Mouse (Mus musculus): Measurements from ENCODE around the gene Rps6ka5. TPM values are rescaled to one million over a fixed set of nuclear protein-coding genes. Genes with fewer than 3 reads are reported as not detected.

Gene Rps6ka5
- polyA plus RNA-seq, 1 experiment from 2014 or later = 4.9 TPM

- H3K9ac ChIP-seq (replicated peaks) = no peak overlapping the region
- no peak overlapping the region for H3K27ac ChIP-seq (replicated peaks)
- no peaks in the 10 kb centered on the region for H3K27me3 ChIP-seq (replicated peaks)
- no peak overlapping the region for H3K4me2 ChIP-seq
- H3K4me3 ChIP-seq (replicated peaks) = no peak overlapping the region
- no peaks in the 10 kb centered on the region for H3K9me3 ChIP-seq (replicated peaks)
- no peak for ATAC-seq (ENCODE audit: low FRiP score)
- 31% methylated on average over 3 of the region's 3 CpGs for WGBS
- H3K36me3 ChIP-seq = no peaks in the 10 kb centered on the region
- peaks cover 23% of the 10 kb centered on the region for H3K4me1 ChIP-seq
Observed at GRCm38 (mm10) chr12:100720801-100721200, 6.0 kb downstream of the Rps6ka5 start.

GRCm38 (mm10) chr12:100717446-100717845, 9.3 kb downstream of the Rps6ka5 start:
- Histone ChIP-seq H3K4me3 (replicated peaks) (no peak overlapping the region), H3K4me2 (no peak overlapping the region), H3K27me3 (replicated peaks) (no peaks in the 10 kb centered on the region), H3K9ac (replicated peaks) (no peak overlapping the region), H3K36me3 (no peaks in the 10 kb centered on the region), H3K9me3 (replicated peaks) (no peaks in the 10 kb centered on the region), H3K27ac (replicated peaks) (no peak overlapping the region), H3K4me1 (0 out of 2 replicates have a peak, but pooled peaks cover 4% of the 10 kb centered on the region)
- ATAC-seq (ENCODE audit: low FRiP score) = no peak

- Histone ChIP-seq H3K36me3 (no peaks in the 10 kb centered on the region), H3K4me2 (no peak overlapping the region), H3K4me3 (replicated peaks) (no peak overlapping the region), H3K27ac (replicated peaks) (no peak overlapping the region), H3K4me1 (0 out of 2 replicates have a peak, but pooled peaks cover 1% of the 10 kb centered on the region), H3K9me3 (replicated peaks) (no peaks in the 10 kb centered on the region), H3K27me3 (replicated peaks) (no peaks in the 10 kb centered on the region), H3K9ac (replicated peaks) (no peak overlapping the region)
- WGBS = 73% methylated on average over 4 of the region's 4 CpGs
- ATAC-seq (ENCODE audit: low FRiP score) = no peak
Observed at GRCm38 (mm10) chr12:100716969-100717368, 9.8 kb downstream of the Rps6ka5 start.

GRCm38 (mm10) chr12:100711819-100712218, 15.0 kb downstream of the Rps6ka5 start:
- ATAC-seq (ENCODE audit: low FRiP score) = no peak
- H3K4me3 ChIP-seq (replicated peaks) = no peak overlapping the region
- 59% methylated on average over 5 of the region's 5 CpGs for WGBS
- no peaks in the 10 kb centered on the region for H3K9me3 ChIP-seq (replicated peaks)
- H3K4me1 ChIP-seq = no peaks in the 10 kb centered on the region
- no peak overlapping the region for H3K4me2 ChIP-seq
- H3K9ac ChIP-seq (replicated peaks) = no peak overlapping the region
- H3K27me3 ChIP-seq (replicated peaks) = no peaks in the 10 kb centered on the region
- H3K27ac ChIP-seq (replicated peaks) = no peak overlapping the region
- no peaks in the 10 kb centered on the region for H3K36me3 ChIP-seq

DNA sequence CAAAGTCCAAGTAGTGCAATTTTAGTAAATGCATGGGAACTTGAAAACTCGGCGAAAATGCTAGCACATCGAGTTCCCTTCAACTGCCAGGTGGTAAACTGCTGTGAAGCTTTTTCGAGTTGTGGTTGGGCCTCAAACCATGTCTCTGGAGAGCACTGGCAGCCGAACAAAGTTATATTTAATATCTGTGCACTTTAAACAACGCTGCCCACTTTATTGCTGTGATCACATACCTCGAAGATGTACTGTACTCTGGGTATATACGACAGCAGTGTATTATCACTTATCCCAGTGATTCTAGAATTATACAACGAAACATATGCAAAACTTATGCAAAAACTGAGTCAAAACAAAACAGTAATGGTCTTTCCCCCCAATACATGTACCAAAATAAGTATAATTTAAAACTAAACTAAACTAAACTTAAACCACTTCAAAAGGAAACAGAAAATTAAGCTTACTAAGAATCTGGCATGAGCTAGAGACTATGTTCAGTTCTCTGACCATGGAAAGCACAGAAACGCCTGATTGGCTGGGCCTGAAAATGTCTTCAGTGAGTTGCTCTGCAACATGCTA, 15.6 kb downstream of the Rps6ka5 start:
- ATAC-seq (ENCODE audit: low FRiP score) = no peak
- H3K27me3 ChIP-seq (replicated peaks) = no peaks in the 10 kb centered on the region
- H3K9ac ChIP-seq (replicated peaks) = no peak overlapping the region
- WGBS = 80% methylated on average over 10 of the region's 10 CpGs
- no peak overlapping the region for H3K4me3 ChIP-seq (replicated peaks)
- no peaks in the 10 kb centered on the region for H3K9me3 ChIP-seq (replicated peaks)
- no peak overlapping the region for H3K4me2 ChIP-seq
- H3K4me1 ChIP-seq = no peaks in the 10 kb centered on the region
- H3K36me3 ChIP-seq = no peaks in the 10 kb centered on the region
- no peak overlapping the region for H3K27ac ChIP-seq (replicated peaks)

DNA sequence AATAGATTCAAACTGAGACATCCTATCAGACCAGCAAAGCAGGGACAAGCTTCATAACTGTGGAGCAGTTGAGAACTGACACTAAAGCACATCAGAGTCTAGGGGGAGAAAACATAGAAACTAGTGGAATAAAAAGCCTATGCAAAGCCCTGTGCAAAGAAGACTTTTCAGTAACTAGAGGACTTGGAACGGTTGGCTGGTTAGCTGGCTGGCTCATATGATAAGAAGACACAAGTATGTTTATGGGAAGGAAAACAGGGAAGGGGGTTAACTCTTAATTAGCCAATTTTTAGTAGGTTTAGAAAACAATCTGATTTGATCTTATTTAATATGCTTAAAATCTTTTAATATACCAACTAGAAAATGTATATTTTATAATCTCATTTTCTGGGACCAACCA, 16.4 kb downstream of the Rps6ka5 start:
- Histone ChIP-seq H3K4me3 (replicated peaks) (no peak overlapping the region), H3K27me3 (replicated peaks) (no peaks in the 10 kb centered on the region), H3K4me2 (no peak overlapping the region), H3K4me1 (no peaks in the 10 kb centered on the region), H3K9me3 (replicated peaks) (no peaks in the 10 kb centered on the region), H3K36me3 (no peaks in the 10 kb centered on the region), H3K9ac (replicated peaks) (no peak overlapping the region), H3K27ac (replicated peaks) (no peak overlapping the region)
- no peak for ATAC-seq (ENCODE audit: low FRiP score)
- 60% methylated on average over 1 of the region's 1 CpGs for WGBS

DNA sequence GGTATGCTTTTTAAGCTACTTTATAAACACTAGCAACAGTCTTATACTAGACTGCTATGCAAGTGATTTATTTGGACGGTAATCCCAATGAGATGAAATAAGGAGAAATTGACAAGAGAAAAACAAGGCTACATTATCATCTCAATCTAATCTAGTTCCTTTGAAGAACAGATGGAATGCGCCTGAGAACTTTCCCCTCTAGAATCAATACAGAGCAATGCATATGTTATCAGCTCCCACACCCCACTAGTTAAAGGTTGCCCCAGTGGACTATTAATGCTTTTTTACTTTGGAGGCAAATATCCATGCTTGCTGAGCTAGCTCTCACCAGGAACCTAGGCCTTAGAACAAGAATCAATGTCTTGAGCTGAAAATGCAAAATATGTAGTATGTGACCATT, 19.5 kb downstream of the Rps6ka5 start:
- no peaks in the 10 kb centered on the region for H3K36me3 ChIP-seq
- H3K4me3 ChIP-seq (replicated peaks) = no peak overlapping the region
- 94% methylated on average over 2 of the region's 2 CpGs for WGBS
- no peak overlapping the region for H3K4me2 ChIP-seq
- no peaks in the 10 kb centered on the region for H3K27me3 ChIP-seq (replicated peaks)
- no peak for ATAC-seq (ENCODE audit: low FRiP score)
- no peaks in the 10 kb centered on the region for H3K4me1 ChIP-seq
- no peak overlapping the region for H3K9ac ChIP-seq (replicated peaks)
- no peak overlapping the region for H3K27ac ChIP-seq (replicated peaks)
- no peaks in the 10 kb centered on the region for H3K9me3 ChIP-seq (replicated peaks)

GRCm38 (mm10) chr12:100705057-100705722, 21.6 kb downstream of the Rps6ka5 start:
- Histone ChIP-seq H3K4me3 (replicated peaks) (no peak overlapping the region), H3K4me1 (no peaks in the 10 kb centered on the region), H3K36me3 (no peaks in the 10 kb centered on the region), H3K9ac (replicated peaks) (no peak overlapping the region), H3K9me3 (replicated peaks) (no peaks in the 10 kb centered on the region), H3K4me2 (no peak overlapping the region), H3K27ac (replicated peaks) (no peak overlapping the region), H3K27me3 (replicated peaks) (no peaks in the 10 kb centered on the region)
- ATAC-seq (ENCODE audit: low FRiP score) = no peak
- WGBS = 88% methylated on average over 5 of the region's 5 CpGs

DNA sequence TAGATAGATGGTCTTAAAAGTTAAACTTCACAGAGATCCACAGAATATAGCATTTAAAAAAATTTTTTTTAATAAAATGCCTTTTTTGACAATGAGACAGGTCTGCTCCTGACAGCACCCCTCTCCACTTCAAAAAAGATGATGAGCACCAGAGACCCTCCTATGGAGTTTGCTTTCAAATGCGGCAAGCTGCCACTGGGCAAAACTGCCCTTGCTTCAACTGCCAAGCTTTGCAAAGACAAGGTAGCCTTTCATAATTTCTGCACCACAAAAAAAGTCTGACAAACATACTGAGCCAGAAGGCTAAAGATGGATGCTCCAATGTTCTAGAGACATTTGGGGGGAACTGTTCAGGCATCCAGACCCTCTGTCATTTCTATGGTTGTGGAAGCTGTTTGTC, 28.8 kb downstream of the Rps6ka5 start:
- Histone ChIP-seq H3K4me2 (no peak overlapping the region), H3K4me1 (no peaks in the 10 kb centered on the region), H3K36me3 (no peaks in the 10 kb centered on the region), H3K4me3 (replicated peaks) (no peak overlapping the region), H3K27me3 (replicated peaks) (no peaks in the 10 kb centered on the region), H3K9me3 (replicated peaks) (no peaks in the 10 kb centered on the region), H3K9ac (replicated peaks) (no peak overlapping the region), H3K27ac (replicated peaks) (no peak overlapping the region)
- 95% methylated on average over 1 of the region's 1 CpGs for WGBS
- ATAC-seq (ENCODE audit: low FRiP score) = no peak

- H3K27me3 ChIP-seq (replicated peaks) = no peaks in the 10 kb centered on the region
- H3K9ac ChIP-seq (replicated peaks) = no peak overlapping the region
- no peak overlapping the region for H3K4me3 ChIP-seq (replicated peaks)
- no peak overlapping the region for H3K4me2 ChIP-seq
- H3K27ac ChIP-seq (replicated peaks) = no peak overlapping the region
- no peaks in the 10 kb centered on the region for H3K9me3 ChIP-seq (replicated peaks)
- H3K4me1 ChIP-seq = no peaks in the 10 kb centered on the region
- ATAC-seq (ENCODE audit: low FRiP score) = no peak
- no peaks in the 10 kb centered on the region for H3K36me3 ChIP-seq
- WGBS = 15% methylated on average over 4 of the region's 4 CpGs
Observed at GRCm38 (mm10) chr12:100696621-100697020, 30.2 kb downstream of the Rps6ka5 start.

- no peak for ATAC-seq (ENCODE audit: low FRiP score)
- H3K27me3 ChIP-seq (replicated peaks) = no peaks in the 10 kb centered on the region
- H3K4me3 ChIP-seq (replicated peaks) = no peak overlapping the region
- H3K9me3 ChIP-seq (replicated peaks) = no peaks in the 10 kb centered on the region
- H3K9ac ChIP-seq (replicated peaks) = no peak overlapping the region
- H3K27ac ChIP-seq (replicated peaks) = no peak overlapping the region
- no peaks in the 10 kb centered on the region for H3K36me3 ChIP-seq
- no peaks in the 10 kb centered on the region for H3K4me1 ChIP-seq
- WGBS = 81% methylated on average over 3 of the region's 3 CpGs
- H3K4me2 ChIP-seq = no peak overlapping the region
Observed at GRCm38 (mm10) chr12:100695252-100695651, 31.5 kb downstream of the Rps6ka5 start.

DNA sequence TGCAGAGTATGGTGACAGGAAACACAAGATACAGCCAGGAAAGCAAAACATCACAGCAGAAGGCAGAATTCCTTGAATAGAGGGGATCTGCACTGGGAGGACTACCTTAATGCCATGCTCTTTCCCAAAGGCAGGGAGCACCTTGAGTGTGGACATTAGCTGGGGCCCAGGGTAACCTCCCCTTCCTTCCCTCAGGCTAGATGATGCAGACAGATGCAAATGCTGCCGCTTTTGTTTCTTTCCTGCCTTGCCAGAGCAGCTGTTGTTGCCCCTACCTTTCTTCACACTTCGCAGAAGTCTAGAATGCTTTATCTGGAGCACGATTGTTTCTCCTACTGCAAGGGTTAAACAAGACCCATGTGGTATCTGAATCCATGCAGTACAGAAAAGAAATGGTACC, 34.6 kb downstream of the Rps6ka5 start:
- no peaks in the 10 kb centered on the region for H3K9me3 ChIP-seq (replicated peaks)
- no peak overlapping the region for H3K4me2 ChIP-seq
- H3K27me3 ChIP-seq (replicated peaks) = no peaks in the 10 kb centered on the region
- no peak overlapping the region for H3K27ac ChIP-seq (replicated peaks)
- no peak overlapping the region for H3K9ac ChIP-seq (replicated peaks)
- H3K4me3 ChIP-seq (replicated peaks) = no peak overlapping the region
- WGBS = 62% methylated on average over 3 of the region's 3 CpGs
- H3K4me1 ChIP-seq = no peaks in the 10 kb centered on the region
- ATAC-seq (ENCODE audit: low FRiP score) = no peak
- H3K36me3 ChIP-seq = no peaks in the 10 kb centered on the region

Measured in neural tube, embryonic 15.5 days (tissue).